Mouse (Mus musculus) hindbrain, embryonic 10.5 days (tissue): ENCODE data around the gene Agtrap. TPM values are rescaled to one million over a fixed set of nuclear protein-coding genes. Genes with fewer than 3 reads are reported as not detected.

Experiments used
- DNase-seq: peaks from one replicate; pipeline ENCODE4 v3.0.0-alpha.2; 2017; ENCODE audit warnings: low spot score
- H3K27ac ChIP-seq: fragments of 300-500 bp; sonication (generic); 2 replicates; pipeline ENCODE4 v1.5.1; 2016; ENCODE audit warnings: mild to moderate bottlenecking, moderate library complexity
- H3K27me3 ChIP-seq: fragments of 300-500 bp; sonication (generic); 2 replicates; pipeline ENCODE4 v1.6.1; 2016; ENCODE audit warnings: mild to moderate bottlenecking; ENCODE audit not compliant: poor library complexity, insufficient read depth, severe bottlenecking
- H3K36me3 ChIP-seq: fragments of 300-500 bp; sonication (generic); 2 replicates; pipeline ENCODE4 v1.6.1; 2016; ENCODE audit warnings: mild to moderate bottlenecking, moderate library complexity
- H3K4me1 ChIP-seq: fragments of 300-500 bp; sonication (generic); replicated peaks from 2 replicates; pipeline ENCODE4 v1.6.1; 2016; ENCODE audit warnings: mild to moderate bottlenecking
- H3K4me3 ChIP-seq: fragments of 300-500 bp; sonication (generic); 2 replicates; pipeline ENCODE4 v1.5.1; 2016; ENCODE audit warnings: mild to moderate bottlenecking, moderate library complexity
- H3K9me3 ChIP-seq: fragments of 300-500 bp; sonication (generic); 2 replicates; pipeline ENCODE4 v1.6.1; 2016; ENCODE audit warnings: mild to moderate bottlenecking, moderate library complexity
- WGBS: fragments of 180-500 bp; shearing (Covaris S2); methylation state at CpG from one replicate; pipeline ENCODE4 v1.1.7; 2016; 5-methylcytosine and 5-hydroxymethylcytosine counted together
- polyA plus RNA-seq: library from polyadenylated mRNA; unstranded; fragments of >200 nt; fragmentation: Nextera tagmentation; extraction: Ambion mirVana; gene quantifications from 2 replicates; pipeline ENCODE4 v1.2.1, GENCODE M21; 2016

Agtrap gene
- polyA plus RNA-seq, 1 experiment from 2014 or later: 15.7 TPM

DNA sequence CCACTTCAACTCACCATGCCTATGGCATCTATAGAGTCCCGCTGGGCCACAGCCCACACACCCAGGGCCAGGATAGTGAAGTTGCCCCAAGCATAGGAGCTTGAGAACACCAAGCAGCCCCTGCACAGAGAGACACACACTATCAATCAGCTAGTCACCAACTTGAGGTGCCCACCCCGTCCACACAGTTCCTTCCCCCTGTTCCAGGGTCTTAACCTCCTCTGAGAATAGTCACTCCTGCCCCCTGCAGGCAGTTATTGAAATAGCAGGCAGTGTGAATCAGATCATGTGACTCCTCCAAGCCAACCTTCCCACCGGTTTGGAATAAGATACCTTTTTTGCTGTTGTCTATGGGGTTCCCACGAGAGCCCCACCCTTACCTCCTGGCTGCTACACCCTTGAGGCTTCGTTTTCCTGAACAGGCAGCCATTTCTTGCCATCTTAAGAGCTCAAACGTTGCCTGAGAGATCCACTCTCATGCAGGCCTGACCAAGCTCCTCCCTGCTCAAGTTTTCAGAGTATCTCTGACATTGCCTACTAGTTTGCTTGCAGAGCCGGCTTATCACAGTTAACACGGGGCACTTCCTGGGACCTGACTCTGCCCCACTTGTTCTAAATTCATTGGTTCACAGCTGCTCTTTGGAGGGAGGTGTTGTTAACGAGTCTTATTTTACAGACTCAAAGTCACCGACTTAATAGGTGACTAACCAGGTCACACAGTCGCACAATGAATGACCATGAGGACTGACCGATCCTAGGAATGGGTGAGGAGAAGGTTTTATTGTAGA lies 5.4 kb downstream of the Agtrap start:
- DNase-seq: peak; percentile 71
- no peak overlapping the region for H3K27ac ChIP-seq
- WGBS: 55% methylated on average over 12 of the region's 12 CpGs
- no peaks in the 10 kb centered on the region for H3K9me3 ChIP-seq
- peaks cover 56% of the 10 kb centered on the region for H3K4me1 ChIP-seq
- peaks cover 34% of the 10 kb centered on the region for H3K36me3 ChIP-seq
- H3K4me3 ChIP-seq: no peak overlapping the region
- H3K27me3 ChIP-seq: peaks cover 9% of the 10 kb centered on the region; the same call in 1 of the 2 replicates

DNA sequence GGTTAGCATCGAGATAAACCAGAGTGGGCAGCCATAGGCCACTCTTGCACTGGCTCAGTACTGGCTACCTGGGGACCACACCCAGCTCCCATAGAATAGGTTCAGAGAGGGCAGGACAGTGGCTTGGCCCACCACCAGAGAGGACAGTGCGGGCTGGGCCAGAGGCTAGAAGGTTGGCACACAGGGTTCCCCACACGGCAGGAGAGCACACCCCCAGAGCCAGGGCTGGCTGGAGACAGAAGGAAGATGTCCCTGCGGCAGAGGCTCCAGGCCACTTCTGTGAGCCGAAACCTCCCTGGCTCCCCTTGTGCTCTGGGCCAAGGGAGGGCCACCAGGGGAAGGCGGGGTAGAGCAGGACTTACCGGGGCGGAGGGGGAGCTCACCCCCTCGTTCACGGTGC lies 6.6 kb downstream of the Agtrap start:
- Histone ChIP-seq H3K4me1 (peaks cover 43% of the 10 kb centered on the region), H3K4me3 (no peak overlapping the region), H3K9me3 (no peaks in the 10 kb centered on the region), H3K27ac (no peak overlapping the region), H3K36me3 (peaks cover 34% of the 10 kb centered on the region), H3K27me3 (peaks cover 6% of the 10 kb centered on the region; the same call in 1 of the 2 replicates)
- 92% methylated on average over 10 of the region's 10 CpGs for WGBS
- no peak for DNase-seq

DNA sequence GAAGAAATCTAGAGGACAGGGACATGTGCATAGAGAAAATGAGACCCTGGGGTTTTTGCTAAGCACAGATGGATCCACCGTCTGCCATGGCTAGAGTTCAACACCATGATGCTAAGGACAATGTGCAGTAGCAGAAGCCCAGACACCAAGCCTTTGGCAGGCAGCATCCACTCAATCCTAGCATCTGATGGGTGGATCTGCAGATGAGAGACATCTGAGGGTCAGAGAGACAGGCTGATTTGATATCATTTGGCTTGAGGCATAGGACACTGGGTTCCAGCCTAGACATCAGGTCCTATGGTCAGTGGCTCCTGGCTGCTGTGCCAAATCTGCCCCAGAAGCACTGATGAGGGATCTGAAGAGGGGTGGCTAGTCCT lies 7.2 kb downstream of the Agtrap start:
- no peaks in the 10 kb centered on the region for H3K9me3 ChIP-seq
- H3K27ac ChIP-seq: no peak overlapping the region
- DNase-seq: no peak
- peaks cover 7% of the 10 kb centered on the region; the same call in 1 of the 2 replicates for H3K27me3 ChIP-seq
- 93% methylated on average over 1 of the region's 1 CpGs for WGBS
- H3K36me3 ChIP-seq: peaks cover 34% of the 10 kb centered on the region
- no peak overlapping the region for H3K4me3 ChIP-seq
- peaks cover 37% of the 10 kb centered on the region for H3K4me1 ChIP-seq

DNA sequence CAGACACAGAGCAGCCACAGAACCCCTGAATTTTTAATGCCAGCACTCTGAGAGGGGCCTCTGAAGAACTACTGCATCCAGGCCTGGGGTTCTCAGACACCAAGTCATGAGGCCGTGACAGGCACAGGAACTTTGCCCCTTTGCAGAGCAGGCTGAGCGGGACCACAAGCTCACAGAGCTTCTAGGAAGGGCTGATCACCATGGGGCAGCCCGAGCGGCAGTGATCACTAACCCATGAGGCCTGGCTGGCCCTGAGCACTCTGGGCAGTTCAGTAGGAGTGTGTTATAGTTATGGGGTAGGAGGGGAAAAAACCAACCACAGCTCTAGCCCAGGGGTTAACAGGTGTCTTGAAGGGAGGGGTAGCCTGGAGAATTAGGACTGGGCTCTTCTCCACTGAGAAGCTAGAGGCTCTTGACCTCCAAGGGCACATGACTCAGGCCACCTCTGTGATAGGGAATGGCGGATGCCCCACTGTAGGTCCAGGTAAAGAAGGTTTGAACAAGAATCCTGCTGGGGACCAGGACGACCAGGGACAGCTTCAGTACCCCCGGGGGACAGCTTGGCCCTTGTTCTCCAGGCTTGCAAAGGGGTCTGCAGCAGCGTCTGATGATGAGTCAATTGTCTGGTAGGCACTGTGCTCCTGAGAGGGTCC lies 7.8 kb downstream of the Agtrap start:
- WGBS: 88% methylated on average over 8 of the region's 8 CpGs
- Histone ChIP-seq H3K9me3 (no peaks in the 10 kb centered on the region), H3K27me3 (peaks cover 6% of the 10 kb centered on the region; the same call in 1 of the 2 replicates), H3K4me1 (peaks cover 37% of the 10 kb centered on the region), H3K4me3 (no peak overlapping the region), H3K27ac (no peak overlapping the region), H3K36me3 (peaks cover 34% of the 10 kb centered on the region)
- DNase-seq: no peak

DNA sequence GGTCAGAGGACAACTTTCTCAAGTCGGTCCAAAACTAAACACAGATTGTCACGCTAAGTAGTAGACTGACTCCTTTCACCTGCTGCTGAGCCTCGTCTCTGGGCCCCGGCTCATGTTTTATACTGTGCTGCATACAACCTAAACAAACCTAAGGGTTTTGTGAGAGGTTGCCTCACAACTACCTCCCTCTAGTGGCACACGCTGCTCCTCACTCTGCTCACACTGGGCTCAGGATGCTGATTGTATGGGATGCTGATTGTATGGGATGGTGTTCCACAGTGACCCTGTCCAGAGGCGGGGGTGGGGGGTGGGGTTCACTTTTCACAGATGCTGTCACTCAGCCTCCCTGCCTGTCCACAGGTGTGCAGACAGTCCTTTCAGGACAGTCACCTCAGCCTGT lies 8.6 kb downstream of the Agtrap start:
- no peak overlapping the region for H3K27ac ChIP-seq
- 70% methylated on average over 6 of the region's 6 CpGs for WGBS
- no peaks in the 10 kb centered on the region for H3K9me3 ChIP-seq
- H3K27me3 ChIP-seq: peaks cover 6% of the 10 kb centered on the region; the same call in 1 of the 2 replicates
- no peak for DNase-seq
- H3K4me1 ChIP-seq: peaks cover 34% of the 10 kb centered on the region
- H3K36me3 ChIP-seq: peaks cover 34% of the 10 kb centered on the region
- H3K4me3 ChIP-seq: no peak overlapping the region

DNA sequence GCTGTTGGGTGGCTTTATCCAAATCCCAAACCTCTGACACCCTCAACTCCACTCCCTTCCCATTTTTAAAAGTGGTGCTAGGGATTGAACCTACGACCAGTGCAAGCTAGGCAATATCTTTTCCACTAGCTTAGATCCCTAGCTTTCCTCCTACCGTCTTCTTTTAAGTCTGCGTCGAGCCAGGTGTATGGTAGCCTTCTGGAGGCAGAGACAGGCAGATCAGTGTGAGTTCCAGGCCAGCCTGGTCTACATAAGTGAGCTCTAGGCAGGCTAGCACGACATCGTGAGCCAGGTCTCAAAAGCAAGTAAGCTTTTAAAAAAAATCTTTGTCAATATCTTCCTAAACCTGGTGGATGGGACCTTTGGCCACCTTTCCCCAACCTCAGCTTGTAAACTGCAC lies 11.9 kb downstream of the Agtrap start:
- Histone ChIP-seq H3K27me3 (peaks cover 6% of the 10 kb centered on the region; the same call in 1 of the 2 replicates), H3K36me3 (peaks cover 19% of the 10 kb centered on the region), H3K4me3 (no peak overlapping the region), H3K9me3 (no peaks in the 10 kb centered on the region), H3K27ac (peak overlapping the region; percentile 64; the same call in 1 of the 2 replicates), H3K4me1 (peaks cover 18% of the 10 kb centered on the region)
- DNase-seq: no peak
- 90% methylated on average over 6 of the region's 6 CpGs for WGBS

DNA sequence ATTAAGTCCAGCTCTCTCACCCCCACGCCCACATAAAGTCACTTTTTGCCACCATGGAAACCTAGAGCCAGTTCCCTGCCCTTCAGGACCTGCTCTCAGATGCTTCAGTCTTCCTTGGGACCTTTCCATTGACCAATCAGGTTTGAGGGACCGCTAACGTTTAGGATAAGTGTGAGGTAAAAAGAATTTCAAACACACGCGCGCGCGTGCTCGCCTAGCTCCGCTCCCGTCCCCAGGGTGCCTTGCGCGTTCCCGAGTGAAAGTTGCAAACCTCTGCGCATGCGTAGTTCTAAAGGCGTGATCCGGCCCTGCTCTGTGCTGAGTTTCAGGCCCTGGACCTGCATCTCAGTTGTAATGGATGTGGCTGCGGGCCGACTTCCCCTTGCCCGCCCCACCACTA lies 12.6 kb downstream of the Agtrap start:
- WGBS: 39% methylated on average over 21 of the region's 21 CpGs
- Histone ChIP-seq H3K36me3 (peaks cover 13% of the 10 kb centered on the region), H3K27me3 (peaks cover 6% of the 10 kb centered on the region; the same call in 1 of the 2 replicates), H3K4me3 (peak overlapping the region; percentile 43), H3K4me1 (peaks cover 21% of the 10 kb centered on the region), H3K27ac (peak overlapping the region; percentile 64), H3K9me3 (no peaks in the 10 kb centered on the region)
- DNase-seq: peak; percentile 62

DNA sequence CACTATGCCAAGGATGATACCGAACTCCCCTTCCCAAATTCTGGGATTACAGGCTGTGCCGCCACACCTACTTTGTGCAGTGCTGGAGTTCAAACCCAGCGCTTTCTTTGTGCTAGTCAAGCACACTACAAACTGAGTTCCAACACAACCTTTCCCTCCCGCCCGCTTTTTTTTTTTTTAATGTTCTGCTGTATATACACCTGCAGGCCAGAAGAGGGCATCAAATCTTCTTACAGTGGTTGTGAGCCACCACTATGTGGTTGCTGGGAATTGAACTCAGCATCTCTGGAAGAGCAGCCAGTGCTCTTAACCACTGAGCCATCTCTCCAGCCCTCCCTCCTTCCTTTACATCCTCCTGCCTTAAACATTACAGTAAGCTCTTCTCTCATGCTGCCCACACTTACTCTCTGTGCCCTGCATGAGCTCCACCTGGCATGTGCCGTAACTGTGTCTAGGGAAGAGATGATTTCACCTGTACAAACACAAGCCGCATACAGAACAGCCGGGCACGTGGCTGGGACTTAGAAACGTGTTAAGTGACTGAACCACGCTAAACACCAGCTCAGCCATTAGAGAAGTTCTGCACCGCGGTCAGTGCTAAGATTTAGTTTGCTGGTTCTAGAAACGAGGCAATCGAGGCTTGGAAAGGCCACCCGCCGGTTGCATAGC lies 13.2 kb downstream of the Agtrap start:
- Histone ChIP-seq H3K4me3 (peak overlapping the region; percentile 43), H3K27ac (peak overlapping the region; percentile 64), H3K4me1 (peaks cover 21% of the 10 kb centered on the region), H3K36me3 (peaks cover 7% of the 10 kb centered on the region; the same call in 1 of the 2 replicates), H3K9me3 (no peaks in the 10 kb centered on the region), H3K27me3 (peaks cover 6% of the 10 kb centered on the region; the same call in 1 of the 2 replicates)
- no peak for DNase-seq
- 47% methylated on average over 17 of the region's 17 CpGs for WGBS

DNA sequence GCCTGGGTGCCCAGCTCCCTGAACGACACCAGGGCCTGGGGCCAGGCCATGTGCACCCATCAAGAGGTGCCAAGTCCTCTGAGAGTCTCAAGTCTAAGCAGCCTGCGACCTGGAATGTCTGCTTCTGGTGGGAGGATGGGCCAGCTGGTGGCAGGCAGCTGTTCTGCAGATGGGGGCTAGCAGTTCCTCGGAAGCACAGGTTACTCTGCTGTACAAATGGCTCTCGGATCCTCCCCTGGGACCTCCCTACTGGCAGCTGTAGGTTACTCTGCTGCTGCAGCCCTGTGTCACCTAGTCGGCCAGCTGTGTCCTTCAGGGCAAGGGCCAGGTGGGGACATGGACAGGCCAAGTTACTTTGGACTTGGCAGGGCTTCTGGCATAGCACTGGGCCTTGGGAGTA lies 16.3 kb downstream of the Agtrap start:
- H3K36me3 ChIP-seq: no peaks in the 10 kb centered on the region
- no peak overlapping the region for H3K4me3 ChIP-seq
- H3K4me1 ChIP-seq: peaks cover 23% of the 10 kb centered on the region
- no peaks in the 10 kb centered on the region for H3K9me3 ChIP-seq
- 69% methylated on average over 5 of the region's 5 CpGs for WGBS
- peaks cover 6% of the 10 kb centered on the region; the same call in 1 of the 2 replicates for H3K27me3 ChIP-seq
- no peak overlapping the region for H3K27ac ChIP-seq
- no peak for DNase-seq

DNA sequence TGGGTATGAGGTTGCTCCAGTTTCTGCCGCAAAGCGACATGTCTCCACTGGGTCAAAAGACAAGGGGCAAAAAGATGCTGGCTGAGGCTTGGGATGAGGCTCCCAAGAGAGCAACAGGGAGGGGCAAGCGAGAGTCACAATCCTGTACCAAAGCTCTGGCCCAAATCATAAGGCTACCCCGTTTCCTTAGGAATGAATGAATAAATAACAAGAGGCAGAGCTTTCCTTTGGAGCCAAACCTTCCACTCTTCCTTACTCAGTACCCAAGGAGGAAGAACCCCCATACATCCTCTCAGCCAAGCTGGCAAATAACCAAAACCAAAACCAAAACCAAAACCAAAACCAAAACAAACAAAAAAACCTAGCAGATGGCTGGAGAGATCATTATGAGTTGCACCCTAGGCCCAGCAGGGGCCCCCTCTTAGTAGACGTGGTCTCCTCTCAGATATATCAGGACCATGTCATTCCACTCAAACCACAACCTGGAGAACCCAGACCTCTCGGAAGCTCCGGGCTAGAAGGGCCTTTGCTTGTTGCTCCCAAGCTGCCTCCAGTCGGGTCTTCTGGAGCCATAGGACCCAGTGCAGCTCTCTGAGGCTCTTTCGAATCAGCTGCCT lies 18.1 kb downstream of the Agtrap start:
- DNase-seq: no peak
- Histone ChIP-seq H3K4me1 (peaks cover 33% of the 10 kb centered on the region), H3K36me3 (no peaks in the 10 kb centered on the region), H3K27ac (no peak overlapping the region), H3K4me3 (no peak overlapping the region), H3K27me3 (no peaks in the 10 kb centered on the region), H3K9me3 (no peaks in the 10 kb centered on the region)
- 82% methylated on average over 9 of the region's 9 CpGs for WGBS

DNA sequence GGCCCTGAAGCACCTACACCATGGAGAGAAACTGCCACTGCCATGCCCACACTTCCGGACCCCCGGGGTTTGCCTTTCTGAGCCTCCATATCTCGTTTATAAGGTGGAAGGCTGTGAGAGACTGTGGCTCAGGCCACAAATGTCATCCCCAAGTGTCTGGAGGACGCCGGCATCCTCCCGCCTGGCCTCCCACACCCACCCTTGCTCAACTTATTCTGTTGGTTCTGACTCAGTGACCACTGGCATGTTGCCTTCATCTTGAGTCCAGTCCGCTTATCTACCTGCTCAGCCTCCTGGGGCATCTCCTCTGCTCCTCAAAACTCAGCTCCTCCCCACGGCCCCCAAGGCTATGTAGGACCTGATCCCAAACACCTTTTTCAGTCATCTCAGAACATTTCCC lies 20.5 kb downstream of the Agtrap start:
- Histone ChIP-seq H3K27ac (no peak overlapping the region), H3K4me3 (no peak overlapping the region), H3K36me3 (no peaks in the 10 kb centered on the region), H3K9me3 (no peaks in the 10 kb centered on the region), H3K4me1 (peaks cover 35% of the 10 kb centered on the region), H3K27me3 (no peaks in the 10 kb centered on the region)
- DNase-seq: no peak
- WGBS: 86% methylated on average over 8 of the region's 8 CpGs

DNA sequence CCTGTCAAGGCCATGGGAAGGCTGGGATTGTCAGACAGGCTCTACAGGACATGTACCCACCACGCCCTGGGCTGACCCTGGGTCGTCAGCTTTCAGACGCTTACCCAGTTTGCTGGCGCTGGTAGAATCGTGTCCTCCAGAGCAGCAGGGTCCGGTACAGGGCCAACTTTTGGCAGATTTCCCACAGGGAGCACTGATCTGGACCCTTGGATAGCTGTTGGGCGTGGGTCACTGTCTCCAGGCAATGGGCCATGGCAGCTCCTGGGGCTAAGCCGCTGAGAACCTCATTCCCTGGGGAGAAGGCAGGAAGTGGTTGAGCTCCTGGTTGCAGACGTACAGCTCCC lies 21.5 kb downstream of the Agtrap start:
- 42% methylated on average over 9 of the region's 9 CpGs for WGBS
- Histone ChIP-seq H3K27ac (peak overlapping the region; percentile 41), H3K27me3 (no peaks in the 10 kb centered on the region), H3K4me1 (peaks cover 32% of the 10 kb centered on the region), H3K4me3 (no peak overlapping the region), H3K9me3 (no peaks in the 10 kb centered on the region), H3K36me3 (no peaks in the 10 kb centered on the region)
- no peak for DNase-seq
